13 mouse cellular contexts compared by ENCODE assay signal in the genomic region with DNA sequence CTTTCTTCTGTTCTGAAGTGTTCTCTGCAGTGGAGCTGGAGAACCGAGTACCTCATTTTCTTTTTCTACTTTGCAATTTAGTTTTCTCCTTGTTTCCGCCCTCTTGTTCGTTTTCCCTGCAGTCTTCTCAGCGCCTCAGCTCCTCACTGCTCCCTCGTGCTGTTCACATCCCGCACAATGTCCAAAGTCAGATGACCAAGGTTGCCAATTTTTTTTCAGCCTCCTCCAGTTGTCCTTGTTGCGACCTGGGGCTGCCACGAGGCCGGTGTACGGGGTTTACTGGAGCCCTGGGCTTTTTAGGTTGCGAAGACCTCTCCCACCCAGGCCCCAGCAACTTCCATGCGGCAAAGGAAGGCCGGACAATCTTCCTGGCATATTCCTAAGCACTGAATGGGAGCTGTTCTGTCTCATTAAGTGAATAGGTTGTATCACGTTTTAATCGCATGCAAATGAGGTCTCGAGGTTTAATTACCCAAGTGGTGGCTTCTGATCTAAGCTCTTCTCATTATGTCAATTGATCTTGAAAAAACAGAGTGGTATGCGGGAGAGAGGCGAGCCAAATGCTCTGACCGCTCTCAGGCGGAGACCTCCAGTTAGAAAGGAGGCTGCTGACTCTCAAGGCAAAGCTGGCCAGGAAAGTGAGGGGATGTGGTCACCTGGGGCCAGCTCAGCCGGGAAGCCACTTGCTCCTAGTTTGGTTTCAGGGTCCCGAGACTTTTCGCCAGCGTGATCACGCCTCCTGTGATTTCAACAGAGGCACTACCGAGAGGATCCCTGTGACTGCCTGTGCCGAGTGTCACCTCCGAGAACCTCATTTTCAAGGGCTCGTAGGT. TPM values are rescaled to one million over a fixed set of nuclear protein-coding genes. Genes with fewer than 3 reads are reported as not detected.
DNase-seq lines count a peak whose midpoint lies in the region; ATAC-seq and TF ChIP-seq lines count a peak whose summit lies in the region.
"Had no signal": no experiment of that assay in that cellular context is flagged by ENCODE, and none has a peak within 500 bp of the region (broad histone marks: within the 10 kb centered on the region; RNA-seq: fewer than 3 reads in every experiment).

No protein-coding gene starts in this region.

- WGBS in heart, embryonic 13.5 days = 41% methylated on average over 29 of the region's 29 CpGs
- 49% methylated on average over 29 of the region's 29 CpGs for WGBS in hindbrain, embryonic 13.5 days
- 35% methylated on average over 29 of the region's 29 CpGs for WGBS in limb, embryonic 13.5 days
- 43% methylated on average over 29 of the region's 29 CpGs for WGBS in cerebellum, adult 2 months

- H3K27ac ChIP-seq in heart, embryonic 13.5 days (replicated peaks) = no peak overlapping the region
- H3K27ac ChIP-seq in brown adipose tissue, adult 24 weeks (replicated peaks; ENCODE audit: low read depth, low read length) = peak overlapping the region; percentile 50
- no peak overlapping the region; the same call in 1 of the 2 replicates for H3K27ac ChIP-seq in hindbrain, embryonic 13.5 days
- no peak overlapping the region for H3K27ac ChIP-seq in limb, embryonic 13.5 days
- no peak overlapping the region for H3K27ac ChIP-seq in cerebellum, adult 2 months (ENCODE audit: insufficient read depth, low read length)
- H3K27ac ChIP-seq: layer of hippocampus, adult 2 months; stomach, embryonic 15.5 days had no signal

- no peak for DNase-seq in heart, adult 8-10 months (ENCODE audit: low spot score)
- no peak for DNase-seq in cerebellum, adult 2 months
- no peak for DNase-seq in ovary, postnatal 14 days (ENCODE audit: low spot score)
- DNase-seq in cerebellum, adult 8-10 months = no peak
- DNase-seq: cerebellum, postnatal 36 days had no signal

- peak overlapping the region; percentile 56 for H3K4me2 ChIP-seq in heart, embryonic 13.5 days
- H3K4me2 ChIP-seq in hindbrain, embryonic 13.5 days = peak overlapping the region; percentile 19; the same call in 1 of the 2 replicates
- peak overlapping the region; percentile 21 for H3K4me2 ChIP-seq in limb, embryonic 13.5 days (replicated peaks)
- H3K4me2 ChIP-seq: stomach, embryonic 15.5 days had no signal

- TF ChIP-seq POLR2A in cerebellum, adult 2 months (IDR thresholded peaks at IDR 0.05; ENCODE audit: borderline replicate concordance, insufficient read depth, low read length) = no peak

- H3K4me3 ChIP-seq in heart, embryonic 13.5 days = 0 out of 2 replicates have a peak overlapping the region, but pooled peaks have one; percentile 11
- H3K4me3 ChIP-seq in brown adipose tissue, adult 24 weeks (ENCODE audit: insufficient read depth, low read depth, low read length) = no peak overlapping the region
- no peak overlapping the region for H3K4me3 ChIP-seq in hindbrain, embryonic 13.5 days
- H3K4me3 ChIP-seq in limb, embryonic 13.5 days = no peak overlapping the region
- no peak overlapping the region for H3K4me3 ChIP-seq in cerebellum, adult 2 months (replicated peaks; ENCODE audit: insufficient read depth, low read depth, low read length)
- H3K4me3 ChIP-seq: layer of hippocampus, adult 2 months; stomach, embryonic 15.5 days had no signal

- no peak for ATAC-seq in heart, embryonic 13.5 days (ENCODE audit: extremely low read depth, insufficient number of reproducible peaks, low FRiP score, low TSS enrichment)
- ATAC-seq in hindbrain, embryonic 13.5 days (ENCODE audit: low FRiP score) = peak; percentile 26; the same call in 1 of the 2 replicates
- ATAC-seq in limb, embryonic 13.5 days (ENCODE audit: low FRiP score, low read depth) = no peak
- ATAC-seq: Patski had no signal

- peaks cover 25% of the 10 kb centered on the region for H3K4me1 ChIP-seq in heart, embryonic 13.5 days
- H3K4me1 ChIP-seq in brown adipose tissue, adult 24 weeks (ENCODE audit: control insufficient read depth, insufficient read depth, insufficient read length, low read length) = peaks cover 5% of the 10 kb centered on the region
- peaks cover 40% of the 10 kb centered on the region for H3K4me1 ChIP-seq in hindbrain, embryonic 13.5 days (replicated peaks)
- H3K4me1 ChIP-seq in limb, embryonic 13.5 days = peaks cover 42% of the 10 kb centered on the region
- no peaks in the 10 kb centered on the region for H3K4me1 ChIP-seq in cerebellum, adult 2 months (ENCODE audit: control insufficient read depth, insufficient read depth, low read length)
- H3K4me1 ChIP-seq: stomach, embryonic 15.5 days had no signal

- no peak for TF ChIP-seq CTCF in cerebellum, adult 2 months (IDR thresholded peaks at IDR 0.05; ENCODE audit: borderline replicate concordance, insufficient read depth, low read depth, low read length)

- H3K9ac ChIP-seq in heart, embryonic 13.5 days = 0 out of 2 replicates have a peak overlapping the region, but pooled peaks have one; percentile 24
- no peak overlapping the region for H3K9ac ChIP-seq in hindbrain, embryonic 13.5 days
- 0 out of 2 replicates have a peak overlapping the region, but pooled peaks have one; percentile 19 for H3K9ac ChIP-seq in limb, embryonic 13.5 days
- H3K9ac ChIP-seq: stomach, embryonic 15.5 days had no signal

- no peaks in the 10 kb centered on the region for H3K36me3 ChIP-seq in heart, embryonic 13.5 days
- H3K36me3 ChIP-seq in hindbrain, embryonic 13.5 days = no peaks in the 10 kb centered on the region
- H3K36me3 ChIP-seq in limb, embryonic 13.5 days = no peaks in the 10 kb centered on the region
- H3K36me3 ChIP-seq: stomach, embryonic 15.5 days had no signal

- no peaks in the 10 kb centered on the region; the same call in 1 of the 2 replicates for H3K27me3 ChIP-seq in heart, embryonic 13.5 days (replicated peaks)
- 0 out of 2 replicates have a peak, but pooled peaks cover 10% of the 10 kb centered on the region for H3K27me3 ChIP-seq in hindbrain, embryonic 13.5 days
- H3K27me3 ChIP-seq in limb, embryonic 13.5 days = peaks cover 9% of the 10 kb centered on the region; the same call in 1 of the 2 replicates
- H3K27me3 ChIP-seq in cerebellum, adult 2 months (ENCODE audit: control insufficient read depth, insufficient read depth, low read length) = no peaks in the 10 kb centered on the region; the same call in 1 of the 2 replicates
- H3K27me3 ChIP-seq: Patski had no signal

- H3K9me3 ChIP-seq in heart, embryonic 13.5 days = peaks cover 5% of the 10 kb centered on the region; the same call in 1 of the 2 replicates
- H3K9me3 ChIP-seq in hindbrain, embryonic 13.5 days = 0 out of 2 replicates have a peak, but pooled peaks cover 9% of the 10 kb centered on the region
- 0 out of 2 replicates have a peak, but pooled peaks cover 3% of the 10 kb centered on the region for H3K9me3 ChIP-seq in limb, embryonic 13.5 days
- H3K9me3 ChIP-seq: stomach, embryonic 15.5 days had no signal

RNA-seq across cellular contexts. Expression of a gene that starts 54.6 kb away (rescaled TPM):
- 26.2 and 30.3 TPM in 2 replicates for polyA plus RNA-seq in heart, embryonic 13.5 days (2015; fragmentation: Nextera tagmentation; extraction: Ambion mirVana)
- total RNA-seq in heart, adult 8-10 months (2022) = 10 to 100 TPM; 17.6 to 23.8 (median 21.2) TPM
- polyA plus RNA-seq in brown adipose tissue, adult 24 weeks (2012; ENCODE audit: insufficient read depth, insufficient read length, missing spikeins) = 35.6 and 47.5 TPM in 2 replicates
- polyA plus RNA-seq in hindbrain, embryonic 13.5 days (2015; fragmentation: Nextera tagmentation; extraction: Ambion mirVana) = 17.0 and 19.1 TPM in 2 replicates
- 264 and 265 TPM in 2 replicates for polyA plus RNA-seq in limb, embryonic 13.5 days (2015; fragmentation: Nextera tagmentation; extraction: Ambion mirVana)
- polyA plus RNA-seq in cerebellum, adult 2 months (2012; rRNA removed) = 13.1 and 17.6 TPM in 2 replicates
- total RNA-seq: monocyte, adult 5-6 weeks had no signal
